Mouse (Mus musculus) kidney, adult 11 months (tissue): ENCODE data around the gene Noxo1.
"Not testable (repeated sequence)": the region's sequence is repeated elsewhere in the genome, so short reads cannot be mapped to it uniquely, and the experiment has no call there.

Experiments used
- DNase-seq: peaks from one replicate; pipeline ENCODE4 v3.0.0; 2022

Noxo1 gene

GRCm38 (mm10) chr17:24696011-24696697 lies at the start of gene Noxo1, which contains the start of gene Gfer:
Noxo1 (plus strand) TSS chr17:24696234.
Gfer (minus strand) TSS chr17:24696156.
- peak; percentile 82 for DNase-seq

DNA sequence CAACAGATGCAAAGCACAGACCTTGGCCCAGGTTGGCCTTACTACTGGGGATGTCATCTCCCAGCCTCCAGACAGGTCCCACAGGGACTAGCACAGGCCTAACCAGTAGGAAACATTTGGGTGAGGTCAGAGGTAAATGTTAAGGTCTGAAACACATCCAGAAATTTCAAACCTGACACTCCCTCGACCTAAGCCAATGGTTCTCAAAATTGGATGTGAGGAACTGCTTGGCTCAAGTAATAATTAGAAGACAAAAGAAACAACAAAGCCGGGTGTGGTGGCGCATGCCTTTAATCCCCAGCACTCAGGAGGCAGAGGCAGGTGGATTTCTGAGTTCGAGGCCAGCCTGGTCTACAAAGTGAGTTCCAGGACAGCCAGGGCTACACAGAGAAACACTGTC lies 49.7 kb upstream of the Noxo1 start:
- no peak for DNase-seq

DNA sequence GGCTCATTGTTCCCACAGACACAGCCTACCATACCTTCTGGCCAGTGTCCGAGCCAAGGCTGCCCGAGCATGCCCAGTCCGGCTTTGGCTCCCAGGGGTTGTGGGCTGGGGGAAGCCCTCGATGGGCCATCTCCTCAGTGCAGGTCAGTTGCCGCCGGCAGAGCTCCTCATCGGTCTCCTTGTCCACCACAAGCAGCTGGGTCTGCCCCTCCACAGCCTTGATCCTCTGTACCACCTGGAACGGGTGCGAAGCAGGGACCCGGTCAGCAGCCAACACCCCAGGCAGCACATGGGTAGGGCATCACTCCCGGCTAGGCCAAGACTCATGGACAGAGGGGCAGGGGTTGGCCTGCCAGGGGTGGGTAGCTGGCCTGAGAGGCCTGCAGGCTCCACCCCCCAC lies 48.5 kb upstream of the Noxo1 start:
- DNase-seq, result no peak

- DNase-seq, result no peak
These were observed 47.2 kb upstream of the Noxo1 start for GRCm38 (mm10) chr17:24648731-24649377.

- DNase-seq, result no peak
These were observed 46.4 kb upstream of the Noxo1 start for GRCm38 (mm10) chr17:24649581-24650069.

GRCm38 (mm10) chr17:24650070-24650616 lies 45.9 kb upstream of the Noxo1 start, which contains the start of gene Slc9a3r2:
Slc9a3r2 (minus strand) TSS chr17:24650327.
- DNase-seq, result no peak

DNA sequence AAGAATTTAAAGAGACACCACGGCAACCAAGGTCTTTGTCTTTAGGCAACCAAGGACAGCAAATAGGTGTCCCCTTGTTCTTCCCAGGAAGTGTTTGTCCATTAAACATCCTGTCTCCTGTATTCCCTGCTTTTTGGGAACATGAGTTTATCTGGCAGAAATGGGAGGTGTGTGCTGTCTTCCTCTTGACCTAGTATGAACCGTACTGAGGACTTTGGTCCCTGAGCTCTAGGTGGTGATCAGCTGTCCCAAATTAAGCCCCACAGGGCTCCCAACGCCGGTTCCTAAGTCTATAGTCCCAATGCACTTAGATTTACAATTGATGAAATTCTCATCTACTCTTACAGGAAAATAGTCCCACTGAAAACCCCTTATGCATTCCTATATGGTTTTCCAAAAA lies 45.3 kb upstream of the Noxo1 start:
- DNase-seq, result no peak

GRCm38 (mm10) chr17:24651835-24652234 lies 44.2 kb upstream of the Noxo1 start:
- no peak for DNase-seq

- peak; percentile 57 for DNase-seq
These were observed 41.9 kb upstream of the Noxo1 start for GRCm38 (mm10) chr17:24653967-24654710.

GRCm38 (mm10) chr17:24654969-24655368 lies 41.1 kb upstream of the Noxo1 start:
- DNase-seq, result no peak

GRCm38 (mm10) chr17:24658017-24658758 lies 37.8 kb upstream of the Noxo1 start, which contains the start of gene Npw:
Npw (minus strand) TSS chr17:24658457.
- DNase-seq, result no peak

GRCm38 (mm10) chr17:24667011-24667410 lies 29.0 kb upstream of the Noxo1 start:
- not testable (repeated sequence) for DNase-seq

- peak; percentile 77 for DNase-seq
These were observed 28.6 kb upstream of the Noxo1 start for GRCm38 (mm10) chr17:24667416-24667815.

DNA sequence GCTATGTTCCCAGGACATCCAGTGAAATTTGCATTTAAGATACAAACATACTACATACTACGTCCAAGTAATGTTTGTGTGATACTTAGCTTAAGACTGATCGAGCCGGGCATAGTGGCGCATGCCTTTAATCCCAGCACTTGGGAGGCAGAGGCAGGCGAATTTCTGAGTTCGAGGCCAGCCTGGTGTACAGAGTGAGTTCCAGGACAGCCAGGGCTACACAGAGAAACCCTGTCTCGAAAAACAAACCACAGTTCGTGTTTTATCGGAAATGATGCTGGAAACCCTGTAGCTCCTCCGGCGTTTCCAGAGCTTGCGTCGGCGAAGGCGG lies 26.9 kb upstream of the Noxo1 start:
- not testable (repeated sequence) for DNase-seq

GRCm38 (mm10) chr17:24669545-24670245 lies 26.3 kb upstream of the Noxo1 start, which contains the start of gene Zfp598:
Zfp598 (plus strand) TSS chr17:24669687.
- peak; percentile 92 for DNase-seq

- DNase-seq, result no peak
These were observed 25.7 kb upstream of the Noxo1 start for GRCm38 (mm10) chr17:24670246-24670844.

- DNase-seq, result no peak
These were observed 24.7 kb upstream of the Noxo1 start for GRCm38 (mm10) chr17:24671346-24671745.

DNA sequence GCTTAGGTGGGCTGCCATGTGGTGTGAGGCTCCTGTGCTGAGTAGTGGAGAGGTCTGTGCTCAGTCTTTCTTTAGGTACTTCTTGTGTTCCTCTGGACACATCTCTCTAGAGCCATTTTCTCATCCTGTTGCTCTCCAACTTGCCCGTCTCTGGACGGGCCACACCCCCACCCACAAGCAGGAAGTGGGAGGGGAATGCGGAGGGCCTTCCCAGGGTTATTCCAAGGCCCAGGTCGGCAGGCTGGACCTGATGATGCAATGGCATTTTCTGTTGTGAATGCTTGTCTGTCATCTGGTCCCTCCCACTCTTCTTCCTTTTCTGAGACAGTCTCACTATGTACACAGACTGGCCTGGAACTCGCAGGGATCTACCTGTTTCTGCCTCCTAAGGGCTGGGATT lies 23.9 kb upstream of the Noxo1 start:
- peak; percentile 68 for DNase-seq

- DNase-seq, result no peak
These were observed 21.8 kb upstream of the Noxo1 start for GRCm38 (mm10) chr17:24674277-24674676.

DNA sequence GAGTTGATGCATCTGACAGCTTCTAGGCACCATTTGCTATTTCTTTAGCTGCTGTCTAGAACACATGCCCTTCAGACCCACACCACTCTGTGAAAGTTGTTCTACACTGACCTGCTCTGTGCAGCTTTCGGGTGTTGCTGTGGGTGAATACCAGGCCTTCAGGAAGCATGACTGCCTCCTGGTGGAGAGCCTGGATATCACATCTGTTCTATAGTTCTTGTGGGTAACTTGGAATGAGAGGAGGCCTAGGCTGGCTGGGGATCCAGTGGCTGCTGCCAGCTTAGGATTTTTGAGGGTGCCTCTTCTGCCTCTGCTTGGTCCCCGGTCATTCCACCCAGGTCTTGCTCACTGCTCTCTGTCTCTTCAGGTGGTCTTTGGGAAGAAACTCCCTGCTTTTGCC lies 19.8 kb upstream of the Noxo1 start:
- no peak for DNase-seq

GRCm38 (mm10) chr17:24676877-24677276 lies 19.2 kb upstream of the Noxo1 start:
- DNase-seq, result no peak
